Mouse (Mus musculus) spleen, adult 2 months (tissue): ENCODE measurements around the gene Cfap58.

ENCODE experiments used
- CTCF ChIP-seq: fragments of 200-500 bp; IDR thresholded peaks from 2 replicates; pipeline ENCODE4 v1.5.1; 2011; ENCODE audit warnings: mild to moderate bottlenecking, inconsistent platforms; ENCODE audit not compliant: insufficient read depth, insufficient read length, insufficient replicate concordance; ENCODE audit errors: extremely low read depth
- POLR2A ChIP-seq: fragments of 200-500 bp; IDR thresholded peaks from 2 replicates; pipeline ENCODE4 v1.6.1; 2011; ENCODE audit warnings: low read depth, low read length, inconsistent platforms

- TF ChIP-seq POLR2A, result no peak
- no peak for TF ChIP-seq CTCF
Measured at GRCm38 (mm10) chr19:48009586-48010331, 72.3 kb downstream of the Cfap58 start.
